Mouse (Mus musculus): ENCODE data around the gene Enpp6. TPM values are rescaled to one million over a fixed set of nuclear protein-coding genes. Genes with fewer than 3 reads are reported as not detected.

Gene Enpp6
- polyA plus RNA-seq, 1 experiment from 2014 or later, result 0.13 TPM

GRCm38 (mm10) chr8:47046340-47046739 is 59.7 kb downstream of the Enpp6 start:
- Histone ChIP-seq H3K9me3 (replicated peaks) (no peaks in the 10 kb centered on the region), H3K4me3 (no peak overlapping the region), H3K4me1 (no peaks in the 10 kb centered on the region), H3K4me2 (no peak overlapping the region), H3K27ac (no peak overlapping the region), H3K27me3 (no peaks in the 10 kb centered on the region), H3K9ac (no peak overlapping the region), H3K36me3 (ENCODE audit: poor library complexity, severe bottlenecking) (no peaks in the 10 kb centered on the region)
- ATAC-seq, result no peak
- WGBS, result 83% methylated on average over 4 of the region's 4 CpGs

- WGBS, result 85% methylated on average over 2 of the region's 2 CpGs
- no peak overlapping the region for H3K4me2 ChIP-seq
- H3K4me3 ChIP-seq, result no peak overlapping the region
- no peak overlapping the region for H3K27ac ChIP-seq
- no peaks in the 10 kb centered on the region for H3K36me3 ChIP-seq (ENCODE audit: poor library complexity, severe bottlenecking)
- H3K4me1 ChIP-seq, result no peaks in the 10 kb centered on the region
- no peaks in the 10 kb centered on the region for H3K27me3 ChIP-seq
- no peak overlapping the region for H3K9ac ChIP-seq
- no peak for ATAC-seq
- H3K9me3 ChIP-seq (replicated peaks), result no peaks in the 10 kb centered on the region
Observed at GRCm38 (mm10) chr8:47047146-47047545, 60.5 kb downstream of the Enpp6 start.

GRCm38 (mm10) chr8:47048584-47048983 is 61.9 kb downstream of the Enpp6 start:
- Histone ChIP-seq H3K27ac (no peak overlapping the region), H3K9me3 (replicated peaks) (no peaks in the 10 kb centered on the region), H3K4me3 (no peak overlapping the region), H3K4me2 (no peak overlapping the region), H3K36me3 (ENCODE audit: poor library complexity, severe bottlenecking) (no peaks in the 10 kb centered on the region), H3K27me3 (no peaks in the 10 kb centered on the region), H3K4me1 (no peaks in the 10 kb centered on the region), H3K9ac (no peak overlapping the region)
- no peak for ATAC-seq
- WGBS, result 89% methylated on average over 10 of the region's 10 CpGs

- no peaks in the 10 kb centered on the region for H3K27me3 ChIP-seq
- no peak overlapping the region for H3K27ac ChIP-seq
- H3K4me2 ChIP-seq, result no peak overlapping the region
- no peaks in the 10 kb centered on the region for H3K4me1 ChIP-seq
- H3K36me3 ChIP-seq (ENCODE audit: poor library complexity, severe bottlenecking), result no peaks in the 10 kb centered on the region
- H3K4me3 ChIP-seq, result no peak overlapping the region
- WGBS, result 80% methylated on average over 3 of the region's 3 CpGs
- H3K9me3 ChIP-seq (replicated peaks), result no peaks in the 10 kb centered on the region
- no peak overlapping the region for H3K9ac ChIP-seq
- ATAC-seq, result no peak
Observed at GRCm38 (mm10) chr8:47052643-47053042, 66.0 kb downstream of the Enpp6 start.

GRCm38 (mm10) chr8:47056086-47056485 is 69.4 kb downstream of the Enpp6 start:
- Histone ChIP-seq H3K4me1 (no peaks in the 10 kb centered on the region), H3K27ac (no peak overlapping the region), H3K9ac (no peak overlapping the region), H3K36me3 (ENCODE audit: poor library complexity, severe bottlenecking) (no peaks in the 10 kb centered on the region), H3K9me3 (replicated peaks) (no peaks in the 10 kb centered on the region), H3K4me2 (no peak overlapping the region), H3K4me3 (no peak overlapping the region), H3K27me3 (no peaks in the 10 kb centered on the region)
- no peak for ATAC-seq
- 81% methylated on average over 1 of the region's 1 CpGs for WGBS

GRCm38 (mm10) chr8:47058526-47058925 is 71.8 kb downstream of the Enpp6 start:
- no peak for ATAC-seq
- 67% methylated on average over 4 of the region's 4 CpGs for WGBS
- H3K9ac ChIP-seq, result no peak overlapping the region
- H3K27me3 ChIP-seq, result no peaks in the 10 kb centered on the region
- no peak overlapping the region for H3K27ac ChIP-seq
- H3K4me2 ChIP-seq, result no peak overlapping the region
- H3K4me3 ChIP-seq, result no peak overlapping the region
- H3K4me1 ChIP-seq, result no peaks in the 10 kb centered on the region
- H3K9me3 ChIP-seq (replicated peaks), result no peaks in the 10 kb centered on the region
- H3K36me3 ChIP-seq (ENCODE audit: poor library complexity, severe bottlenecking), result no peaks in the 10 kb centered on the region

GRCm38 (mm10) chr8:47058971-47059370 is 72.3 kb downstream of the Enpp6 start:
- 84% methylated on average over 2 of the region's 2 CpGs for WGBS
- ATAC-seq, result no peak
- H3K9ac ChIP-seq, result no peak overlapping the region
- no peaks in the 10 kb centered on the region for H3K36me3 ChIP-seq (ENCODE audit: poor library complexity, severe bottlenecking)
- no peaks in the 10 kb centered on the region for H3K4me1 ChIP-seq
- no peak overlapping the region for H3K4me2 ChIP-seq
- H3K9me3 ChIP-seq (replicated peaks), result no peaks in the 10 kb centered on the region
- H3K27me3 ChIP-seq, result no peaks in the 10 kb centered on the region
- H3K4me3 ChIP-seq, result no peak overlapping the region
- no peak overlapping the region for H3K27ac ChIP-seq

GRCm38 (mm10) chr8:47061105-47061720 is 74.5 kb downstream of the Enpp6 start:
- H3K9ac ChIP-seq, result no peak overlapping the region
- no peaks in the 10 kb centered on the region for H3K9me3 ChIP-seq (replicated peaks)
- H3K36me3 ChIP-seq (ENCODE audit: poor library complexity, severe bottlenecking), result no peaks in the 10 kb centered on the region
- WGBS, result 78% methylated on average over 7 of the region's 7 CpGs
- no peaks in the 10 kb centered on the region for H3K4me1 ChIP-seq
- no peaks in the 10 kb centered on the region for H3K27me3 ChIP-seq
- no peak overlapping the region for H3K4me3 ChIP-seq
- ATAC-seq, result no peak
- no peak overlapping the region for H3K4me2 ChIP-seq
- H3K27ac ChIP-seq, result no peak overlapping the region

- Histone ChIP-seq H3K9ac (no peak overlapping the region), H3K4me1 (no peaks in the 10 kb centered on the region), H3K4me2 (no peak overlapping the region), H3K27ac (no peak overlapping the region), H3K27me3 (no peaks in the 10 kb centered on the region), H3K9me3 (replicated peaks) (no peaks in the 10 kb centered on the region), H3K36me3 (ENCODE audit: poor library complexity, severe bottlenecking) (no peaks in the 10 kb centered on the region), H3K4me3 (no peak overlapping the region)
- ATAC-seq, result no peak
- WGBS, result 88% methylated on average over 9 of the region's 9 CpGs
Observed at GRCm38 (mm10) chr8:47067121-47067520, 80.4 kb downstream of the Enpp6 start.

- Histone ChIP-seq H3K27me3 (no peaks in the 10 kb centered on the region), H3K4me3 (no peak overlapping the region), H3K4me1 (no peaks in the 10 kb centered on the region), H3K27ac (no peak overlapping the region), H3K36me3 (ENCODE audit: poor library complexity, severe bottlenecking) (no peaks in the 10 kb centered on the region), H3K4me2 (no peak overlapping the region), H3K9me3 (replicated peaks) (0 out of 2 replicates have a peak, but pooled peaks cover 2% of the 10 kb centered on the region), H3K9ac (no peak overlapping the region)
- ATAC-seq, result no peak
- 89% methylated on average over 3 of the region's 3 CpGs for WGBS
Observed at GRCm38 (mm10) chr8:47069634-47070033, 82.9 kb downstream of the Enpp6 start.

- no peak overlapping the region for H3K9ac ChIP-seq
- 0 out of 2 replicates have a peak, but pooled peaks cover 2% of the 10 kb centered on the region for H3K9me3 ChIP-seq (replicated peaks)
- H3K27ac ChIP-seq, result no peak overlapping the region
- no peaks in the 10 kb centered on the region for H3K4me1 ChIP-seq
- no peaks in the 10 kb centered on the region for H3K36me3 ChIP-seq (ENCODE audit: poor library complexity, severe bottlenecking)
- no peak for ATAC-seq
- 89% methylated on average over 5 of the region's 5 CpGs for WGBS
- H3K4me2 ChIP-seq, result no peak overlapping the region
- no peaks in the 10 kb centered on the region for H3K27me3 ChIP-seq
- H3K4me3 ChIP-seq, result no peak overlapping the region
Observed at GRCm38 (mm10) chr8:47072001-47072400, 85.3 kb downstream of the Enpp6 start.

- 0 out of 2 replicates have a peak, but pooled peaks cover 2% of the 10 kb centered on the region for H3K9me3 ChIP-seq (replicated peaks)
- 88% methylated on average over 6 of the region's 6 CpGs for WGBS
- H3K9ac ChIP-seq, result no peak overlapping the region
- H3K27ac ChIP-seq, result no peak overlapping the region
- ATAC-seq, result no peak
- no peak overlapping the region for H3K4me2 ChIP-seq
- no peaks in the 10 kb centered on the region for H3K36me3 ChIP-seq (ENCODE audit: poor library complexity, severe bottlenecking)
- H3K4me1 ChIP-seq, result no peaks in the 10 kb centered on the region
- no peak overlapping the region for H3K4me3 ChIP-seq
- H3K27me3 ChIP-seq, result no peaks in the 10 kb centered on the region
Observed at GRCm38 (mm10) chr8:47075941-47076555, 89.4 kb downstream of the Enpp6 start.

GRCm38 (mm10) chr8:47080037-47080436 is 93.3 kb downstream of the Enpp6 start:
- Histone ChIP-seq H3K9me3 (replicated peaks) (no peaks in the 10 kb centered on the region), H3K9ac (no peak overlapping the region), H3K4me3 (no peak overlapping the region), H3K27me3 (no peaks in the 10 kb centered on the region), H3K27ac (no peak overlapping the region), H3K4me1 (no peaks in the 10 kb centered on the region), H3K4me2 (no peak overlapping the region), H3K36me3 (ENCODE audit: poor library complexity, severe bottlenecking) (no peaks in the 10 kb centered on the region)
- 87% methylated on average over 4 of the region's 4 CpGs for WGBS
- no peak for ATAC-seq

All from forebrain, embryonic 13.5 days (tissue).